Mouse (Mus musculus) ovary, adult 10 weeks (tissue): Measurements from ENCODE around the gene Bcl2l13. TPM values are rescaled to one million over a fixed set of nuclear protein-coding genes. Genes with fewer than 3 reads are reported as not detected.

ENCODE experiments used
- polyA plus RNA-seq: library from polyadenylated mRNA; stranded (reverse); fragments of 350-450 nt; fragmentation: Illumina TruSeq; extraction: RNeasy Lipid Tissue Mini Kit (QIAGEN cat#74804); gene quantifications from one replicate; pipeline ENCODE4 v1.2.3, GENCODE M21; 2014

Gene Bcl2l13
- 18.3 TPM for polyA plus RNA-seq

DNA sequence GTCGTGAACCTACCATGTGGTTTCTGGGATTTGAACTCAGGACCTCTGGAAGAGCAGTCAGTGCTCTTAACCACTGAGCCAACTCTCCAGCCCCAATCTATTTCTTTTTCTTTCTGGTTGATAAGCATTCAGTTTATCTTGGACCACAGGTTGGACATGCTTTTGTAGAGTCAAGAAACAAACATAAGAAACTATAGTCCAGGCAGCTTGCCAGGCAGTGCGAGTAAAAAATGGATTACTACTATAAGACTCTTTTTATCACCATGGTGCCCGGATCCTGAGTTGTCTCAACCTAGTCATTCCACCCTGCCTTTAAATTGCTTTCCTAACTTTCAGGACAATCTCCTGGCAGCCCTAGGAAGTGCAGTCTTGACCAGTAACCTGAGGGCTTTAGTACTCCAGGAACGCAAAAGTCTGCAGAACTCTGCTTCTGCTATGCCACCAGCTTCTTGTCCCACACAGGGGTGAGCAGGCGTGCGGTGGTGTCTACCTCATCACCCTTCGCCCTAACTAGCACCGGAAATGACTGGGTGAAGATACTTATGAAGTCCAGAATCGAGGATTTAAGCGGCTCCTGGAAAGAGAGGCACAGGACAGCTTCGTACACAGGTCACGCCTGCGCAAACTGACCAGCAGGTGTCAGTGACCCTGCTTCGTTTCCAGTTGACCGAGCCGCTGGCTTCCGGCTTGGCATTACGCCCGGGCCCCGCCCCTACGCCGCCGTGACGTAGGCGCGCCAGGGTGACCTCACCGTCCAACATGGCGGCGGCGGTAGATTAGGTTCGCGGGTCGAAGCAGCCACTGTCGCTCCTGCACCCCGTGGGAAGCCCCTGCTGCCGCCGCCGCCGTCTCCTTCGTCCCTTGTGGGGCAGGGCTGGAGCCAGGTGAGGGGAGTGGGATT, at the start of gene Bcl2l13:
TSS of gene Bcl2l13 (plus strand) at position 739 of the 901 bp plus-strand sequence.

DNA sequence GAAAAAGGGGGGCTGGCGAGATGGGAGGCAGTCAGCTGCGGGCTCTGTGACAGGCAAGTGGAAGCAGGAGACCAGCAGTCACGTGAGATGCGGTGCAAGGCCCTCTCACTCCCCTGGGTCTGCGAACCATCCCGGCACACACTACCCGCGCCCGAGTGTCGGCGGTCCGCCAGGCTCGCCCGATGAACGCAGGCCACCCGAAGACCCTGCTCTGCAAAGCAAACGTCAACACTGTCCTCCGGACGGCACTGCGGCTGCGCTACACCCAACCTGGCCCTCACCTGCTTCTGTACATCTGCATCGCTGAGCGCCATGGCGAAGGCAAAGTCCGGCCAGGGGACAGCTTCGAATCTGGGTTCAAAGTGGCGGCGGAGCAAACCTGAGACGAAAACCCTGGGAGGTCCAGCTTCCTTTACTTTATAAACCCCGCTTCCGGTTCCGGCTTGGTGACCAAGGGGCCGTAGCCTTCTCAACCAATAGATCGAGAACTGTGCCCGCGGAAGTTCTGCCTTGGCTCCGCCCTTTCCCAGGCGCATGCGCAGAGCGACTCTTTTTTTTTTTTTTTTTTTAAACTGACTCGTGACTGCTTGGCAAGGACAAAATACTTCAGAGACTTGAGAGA, 13.6 kb upstream of the Bcl2l13 start, which contains the start of gene Atp6v1e1:
TSS of gene Atp6v1e1 (minus strand) at position 487 of the 622 bp plus-strand sequence.

DNA sequence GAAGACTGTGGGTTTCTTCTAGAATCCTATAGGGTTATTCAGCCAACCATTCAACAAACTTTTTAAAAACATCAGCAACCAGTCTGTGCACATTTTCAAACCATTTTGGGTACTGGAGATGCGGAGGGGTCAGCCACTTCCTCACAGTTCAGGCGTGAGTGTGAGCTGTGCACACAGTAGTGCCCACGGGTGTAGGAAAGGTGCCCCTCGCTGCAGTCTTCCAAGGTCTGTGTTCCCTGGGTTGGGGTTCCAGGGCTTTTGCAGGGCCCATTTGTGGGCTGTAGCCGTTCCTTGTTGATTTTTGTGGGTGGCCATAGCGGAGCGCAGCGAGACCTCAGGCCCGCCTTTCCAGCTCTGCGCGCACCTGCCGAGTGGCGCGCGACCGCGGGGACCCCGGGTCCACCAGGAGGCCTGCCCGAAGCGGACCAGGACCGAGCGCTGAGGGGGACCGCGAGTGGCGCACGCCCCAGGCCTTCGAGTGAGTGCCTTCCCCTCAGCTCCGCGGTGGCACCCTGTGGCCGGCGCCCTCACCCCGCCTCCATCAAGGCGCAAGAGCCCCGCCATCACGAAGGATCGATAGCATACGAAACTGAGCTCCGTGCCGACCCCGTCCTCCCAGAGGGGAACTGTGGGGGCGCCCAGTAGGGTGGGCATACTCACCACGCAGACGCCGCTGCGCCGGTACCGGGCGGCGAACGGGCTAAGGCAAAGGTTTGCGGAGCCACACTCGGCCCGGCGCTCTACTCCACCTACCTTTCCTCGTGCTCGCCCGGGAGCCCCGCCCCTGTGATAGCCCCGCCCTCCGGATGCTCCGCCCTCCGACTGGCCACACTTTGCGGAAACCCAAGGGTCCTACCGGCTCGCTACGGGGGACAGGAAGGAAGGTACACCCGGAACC, 80.3 kb downstream of the Bcl2l13 start, which contains the start of gene Bid:
TSS of gene Bid (minus strand) at position 780 of the 898 bp plus-strand sequence.

Other genes starting within 250 kb of the Bcl2l13 start
- gene Cecr2, start 169.8 kb upstream of the Bcl2l13 start, polyA plus RNA-seq = 5.7 TPM
- gene Slc25a18, start 62.6 kb upstream of the Bcl2l13 start, polyA plus RNA-seq = 1.6 TPM
- 369 TPM for gene Atp6v1e1, start 13.4 kb upstream of the Bcl2l13 start, polyA plus RNA-seq
- gene Bid, start 80.6 kb downstream of the Bcl2l13 start, polyA plus RNA-seq = 5.7 TPM